Mouse (Mus musculus) B cell, adult 2 months (primary cell): ENCODE measurements around the gene Cntn4.
"Not testable (repeated sequence)": the region's sequence is repeated elsewhere in the genome, so short reads cannot be mapped to it uniquely, and the experiment has no call there.

Source experiments
- DNase-seq, 2 experiments: peaks; one replicate each; pipeline ENCODE4 v3.0.0; 2022

Cntn4 gene

GRCm38 (mm10) chr6:106335066-106335465, 657.6 kb downstream of the Cntn4 start:
- no peak for DNase-seq

- DNase-seq, result no peak
These were observed 659.3 kb downstream of the Cntn4 start for GRCm38 (mm10) chr6:106336805-106337204.

- no peak for DNase-seq
These were observed 660.4 kb downstream of the Cntn4 start for GRCm38 (mm10) chr6:106337829-106338228.

- DNase-seq, result no peak
These were observed 663.7 kb downstream of the Cntn4 start for GRCm38 (mm10) chr6:106341114-106341513.

GRCm38 (mm10) chr6:106350072-106350471, 672.6 kb downstream of the Cntn4 start:
- no peak for DNase-seq

- no peak for DNase-seq
These were observed 673.9 kb downstream of the Cntn4 start for GRCm38 (mm10) chr6:106351389-106351788.

- DNase-seq, result not testable (repeated sequence)
These were observed 681.3 kb downstream of the Cntn4 start for GRCm38 (mm10) chr6:106358801-106359200.

- DNase-seq, result no peak
These were observed 704.0 kb downstream of the Cntn4 start for GRCm38 (mm10) chr6:106381288-106382025.

GRCm38 (mm10) chr6:106387833-106388406, 710.5 kb downstream of the Cntn4 start:
- no peak for DNase-seq

GRCm38 (mm10) chr6:106408014-106408413, 730.6 kb downstream of the Cntn4 start:
- no peak for DNase-seq

GRCm38 (mm10) chr6:106408634-106409033, 731.2 kb downstream of the Cntn4 start:
- DNase-seq, result no peak

- DNase-seq, result no peak
These were observed 745.5 kb downstream of the Cntn4 start for GRCm38 (mm10) chr6:106422947-106423346.

GRCm38 (mm10) chr6:106423471-106423870, 746.0 kb downstream of the Cntn4 start:
- no peak for DNase-seq

- DNase-seq, result no peak
These were observed 749.2 kb downstream of the Cntn4 start for GRCm38 (mm10) chr6:106426615-106427014.

GRCm38 (mm10) chr6:106431466-106431865, 754.0 kb downstream of the Cntn4 start:
- no peak for DNase-seq

GRCm38 (mm10) chr6:106440786-106441185, 763.3 kb downstream of the Cntn4 start:
- DNase-seq, result no peak

- no peak for DNase-seq
These were observed 763.8 kb downstream of the Cntn4 start for GRCm38 (mm10) chr6:106441246-106441645.

GRCm38 (mm10) chr6:106454131-106454838, 776.8 kb downstream of the Cntn4 start:
- DNase-seq, result no peak

- DNase-seq, result no peak
These were observed 778.2 kb downstream of the Cntn4 start for GRCm38 (mm10) chr6:106455616-106456015.

GRCm38 (mm10) chr6:106458166-106458565, 780.7 kb downstream of the Cntn4 start:
- no peak for DNase-seq

- no peak for DNase-seq
These were observed 784.9 kb downstream of the Cntn4 start for GRCm38 (mm10) chr6:106462403-106462802.

GRCm38 (mm10) chr6:106463857-106464256, 786.4 kb downstream of the Cntn4 start:
- DNase-seq, result no peak

GRCm38 (mm10) chr6:106465766-106466165, 788.3 kb downstream of the Cntn4 start:
- no peak for DNase-seq
